Mouse (Mus musculus) megakaryocyte-erythroid progenitor cell, adult 5-6 weeks (primary cell): ENCODE measurements around the gene Zfp541. TPM values are rescaled to one million over a fixed set of nuclear protein-coding genes. Genes with fewer than 3 reads are reported as not detected.
A peak's percentile ranks its signal among the peaks of the same experiment; 100 is the strongest.

Source experiments
- ATAC-seq: replicated peaks from 2 replicates; pipeline ENCODE4 v1.8.0; 2016; ENCODE audit warnings: mild to moderate bottlenecking, inconsistent platforms; ENCODE audit not compliant: severe bottlenecking, poor library complexity, low FRiP score, low TSS enrichment
- total RNA-seq, 2 experiments: library from RNA; stranded (forward) in 1 of 2; stranded (reverse) in 1 of 2; fragments of 200-1000, 215-1000 nt in 1 of 2; fragments of >200 nt in 1 of 2; fragmentation: Nextera tagmentation in 1 of 2; gene quantifications; 2 replicates each; pipeline ENCODE4 v1.2.3; 2014 to 2017

Gene Zfp541
- total RNA-seq, 2 experiments from 2014 or later, result not detected

GRCm38 (mm10) chr7:16111284-16112090, 49.9 kb downstream of the Zfp541 start:
- no peak for ATAC-seq

GRCm38 (mm10) chr7:16116418-16116817, 54.8 kb downstream of the Zfp541 start:
- no peak for ATAC-seq

- ATAC-seq, result no peak
Measured at GRCm38 (mm10) chr7:16117100-16117499, 55.5 kb downstream of the Zfp541 start.

- peak; percentile 83 for ATAC-seq
Measured at GRCm38 (mm10) chr7:16119569-16120261, 58.1 kb downstream of the Zfp541 start, which contains the start of gene Kptn. TSS of gene Kptn (plus strand) at chr7:16119895.

- no peak; the same call in 1 of the 2 replicates for ATAC-seq
Measured at GRCm38 (mm10) chr7:16120262-16120600, 58.6 kb downstream of the Zfp541 start.

GRCm38 (mm10) chr7:16125829-16126228, 64.2 kb downstream of the Zfp541 start:
- ATAC-seq, result no peak

- ATAC-seq, result no peak
Measured at GRCm38 (mm10) chr7:16128344-16128743, 66.7 kb downstream of the Zfp541 start.

- ATAC-seq, result no peak
Measured at GRCm38 (mm10) chr7:16128899-16129298, 67.3 kb downstream of the Zfp541 start.

GRCm38 (mm10) chr7:16129421-16129845, 67.8 kb downstream of the Zfp541 start, which contains the start of gene Slc8a2:
TSS of gene Slc8a2 (plus strand) at chr7:16129826.
- ATAC-seq, result peak; percentile 77

GRCm38 (mm10) chr7:16129846-16130691, 68.5 kb downstream of the Zfp541 start:
- no peak for ATAC-seq

GRCm38 (mm10) chr7:16130956-16131634, 69.5 kb downstream of the Zfp541 start:
- no peak for ATAC-seq

GRCm38 (mm10) chr7:16132161-16132581, 70.6 kb downstream of the Zfp541 start:
- ATAC-seq, result no peak

- ATAC-seq, result no peak
Measured at GRCm38 (mm10) chr7:16132926-16133325, 71.3 kb downstream of the Zfp541 start.

- ATAC-seq, result no peak
Measured at GRCm38 (mm10) chr7:16133691-16134090, 72.1 kb downstream of the Zfp541 start.

- ATAC-seq, result no peak
Measured at GRCm38 (mm10) chr7:16134951-16135392, 73.4 kb downstream of the Zfp541 start.
